Mouse (Mus musculus) spleen, adult 2 months (tissue): Measurements from ENCODE around the gene Bid.

Source experiments
- CTCF ChIP-seq: fragments of 200-500 bp; IDR thresholded peaks from 2 replicates; pipeline ENCODE4 v1.5.1; 2011; ENCODE audit warnings: mild to moderate bottlenecking, inconsistent platforms; ENCODE audit not compliant: insufficient read depth, insufficient read length, insufficient replicate concordance; ENCODE audit errors: extremely low read depth
- POLR2A ChIP-seq: fragments of 200-500 bp; IDR thresholded peaks from 2 replicates; pipeline ENCODE4 v1.6.1; 2011; ENCODE audit warnings: low read depth, low read length, inconsistent platforms

DNA sequence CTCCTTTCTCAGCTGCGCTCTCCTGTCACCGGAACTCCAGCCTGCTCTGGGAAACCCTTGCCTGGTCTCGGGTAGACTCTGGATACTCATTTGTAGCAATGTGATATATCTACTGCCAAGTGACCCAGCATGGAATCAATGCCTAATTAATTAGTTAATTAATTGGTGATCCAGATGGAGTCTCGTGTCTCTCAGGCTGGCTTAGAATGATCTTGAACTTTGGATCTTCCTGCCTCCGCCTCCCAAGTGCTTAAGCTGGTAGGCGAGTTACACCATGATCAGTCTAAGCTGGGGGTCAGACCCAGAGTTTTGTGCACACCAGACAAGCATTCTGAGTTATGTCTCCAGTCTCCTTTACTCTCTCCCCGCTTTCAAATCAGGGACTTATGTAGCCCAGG is 24.4 kb upstream of the Bid start:
- TF ChIP-seq CTCF (no peak), POLR2A (no peak)
